Mouse (Mus musculus) liver, embryonic 14.5 days (tissue): ENCODE data around the gene Ccdc8.

Source experiments
- CTCF ChIP-seq: IDR thresholded peaks from 2 replicates; pipeline ENCODE4 v1.5.1; 2016; ENCODE audit warnings: antibody characterized with exemption, low read depth, control low read depth
- EP300 ChIP-seq: IDR thresholded peaks from 2 replicates; pipeline ENCODE4 v1.6.1; 2016; ENCODE audit warnings: antibody characterized with exemption, low read depth

- TF ChIP-seq CTCF (peak; percentile 83), EP300 (no peak)
These were observed 41.5 kb upstream of the Ccdc8 start for GRCm38 (mm10) chr7:16950861-16951635.
